ENCODE assay signal across 28 mouse cellular contexts in genomic region chr2:162613480-162613879, GRCm38 (mm10). TPM values are rescaled to one million over a fixed set of nuclear protein-coding genes. Genes with fewer than 3 reads are reported as not detected.
DNase-seq lines count a peak whose midpoint lies in the region; ATAC-seq and TF ChIP-seq lines count a peak whose summit lies in the region.
"Had no signal": no experiment of that assay in that cellular context is flagged by ENCODE, and none has a peak within 500 bp of the region (broad histone marks: within the 10 kb centered on the region; RNA-seq: fewer than 3 reads in every experiment).

No protein-coding gene starts in this region.

- ATAC-seq in cerebellum, adult (ENCODE audit: insufficient number of reproducible peaks, low FRiP score, low TSS enrichment): 0 out of 2 replicates have a peak, but pooled peaks have one; percentile 20
- no peak for ATAC-seq in forebrain, postnatal 0 days
- ATAC-seq in forebrain, embryonic 14.5 days: no peak
- ATAC-seq in hindbrain, postnatal 0 days: no peak
- ATAC-seq in hindbrain, embryonic 16.5 days: no peak
- ATAC-seq: CD4-positive, CD25-positive, alpha-beta regulatory T cell, adult 4 months; forebrain, embryonic 15.5 days; inflammation-experienced regulatory T-cells, adult 6 months; intestine, postnatal 0 days had no signal

- no peaks in the 10 kb centered on the region for H3K4me1 ChIP-seq in forebrain, postnatal 0 days (ENCODE audit: insufficient read depth)
- no peaks in the 10 kb centered on the region for H3K4me1 ChIP-seq in forebrain, embryonic 14.5 days (ENCODE audit: control insufficient read depth, insufficient read depth, low read length)
- no peaks in the 10 kb centered on the region for H3K4me1 ChIP-seq in hindbrain, postnatal 0 days (ENCODE audit: insufficient read depth, low read length)
- no peaks in the 10 kb centered on the region for H3K4me1 ChIP-seq in hindbrain, embryonic 16.5 days (ENCODE audit: control insufficient read depth, insufficient read depth, low read depth, low read length)
- H3K4me1 ChIP-seq: embryonic facial prominence, embryonic 15.5 days; forebrain, embryonic 10.5 days; forebrain, embryonic 15.5 days; heart, embryonic 13.5 days; hindbrain, embryonic 10.5 days had no signal

- WGBS in forebrain, postnatal 0 days: 77% methylated on average over 4 of the region's 4 CpGs
- WGBS in forebrain, embryonic 14.5 days: 67% methylated on average over 4 of the region's 4 CpGs
- WGBS in hindbrain, postnatal 0 days: 70% methylated on average over 4 of the region's 4 CpGs
- WGBS in hindbrain, embryonic 16.5 days: 65% methylated on average over 4 of the region's 4 CpGs

- no peaks in the 10 kb centered on the region for H3K27me3 ChIP-seq in forebrain, postnatal 0 days (ENCODE audit: insufficient read depth, low read length)
- H3K27me3 ChIP-seq in forebrain, embryonic 14.5 days (replicated peaks; ENCODE audit: control insufficient read depth, insufficient read depth, low read length): no peaks in the 10 kb centered on the region
- no peaks in the 10 kb centered on the region for H3K27me3 ChIP-seq in hindbrain, postnatal 0 days (ENCODE audit: insufficient read depth, low read length)
- no peaks in the 10 kb centered on the region for H3K27me3 ChIP-seq in hindbrain, embryonic 16.5 days (replicated peaks; ENCODE audit: control insufficient read depth, insufficient read depth, low read length)
- H3K27me3 ChIP-seq: embryonic facial prominence, embryonic 15.5 days; forebrain, embryonic 15.5 days; heart, embryonic 13.5 days had no signal

- H3K9ac ChIP-seq in forebrain, postnatal 0 days: no peak overlapping the region
- no peak overlapping the region for H3K9ac ChIP-seq in forebrain, embryonic 14.5 days (ENCODE audit: low read length)
- H3K9ac ChIP-seq in hindbrain, postnatal 0 days (replicated peaks; ENCODE audit: low read length): no peak overlapping the region
- no peak overlapping the region for H3K9ac ChIP-seq in hindbrain, embryonic 16.5 days (ENCODE audit: low read depth, low read length)
- H3K9ac ChIP-seq: embryonic facial prominence, embryonic 15.5 days; forebrain, embryonic 15.5 days; heart, embryonic 13.5 days; hindbrain, embryonic 14.5 days had no signal

- no peak overlapping the region for H3K27ac ChIP-seq in forebrain, postnatal 0 days (ENCODE audit: low read depth, low read length)
- H3K27ac ChIP-seq in forebrain, embryonic 14.5 days (ENCODE audit: low read depth, low read length): no peak overlapping the region
- no peak overlapping the region for H3K27ac ChIP-seq in hindbrain, postnatal 0 days
- H3K27ac ChIP-seq in hindbrain, embryonic 16.5 days (ENCODE audit: low read depth, low read length): no peak overlapping the region
- H3K27ac ChIP-seq: embryonic facial prominence, embryonic 15.5 days; forebrain, embryonic 10.5 days; forebrain, embryonic 15.5 days; gastrocnemius, adult 2 months; heart, embryonic 13.5 days; hindbrain, embryonic 10.5 days; hindbrain, embryonic 14.5 days had no signal

- TF ChIP-seq CTCF in forebrain, postnatal 0 days (IDR thresholded peaks at IDR 0.05; ENCODE audit: low read depth): peak; percentile 23; the same call in 1 of the 2 replicates
- TF ChIP-seq CTCF in hindbrain, postnatal 0 days (IDR thresholded peaks at IDR 0.05; ENCODE audit: low read depth): peak; percentile 41

- DNase-seq in cerebellum, postnatal 4 days (ENCODE audit: low spot score in 2 of 2): no peak
- DNase-seq in forebrain, postnatal 0 days: no peak
- DNase-seq in forebrain, embryonic 14.5 days (ENCODE audit: low spot score): no peak
- DNase-seq in hindbrain, postnatal 0 days (ENCODE audit: low spot score): no peak
- peak; percentile 42 for DNase-seq in brain, adult 2 months (ENCODE audit: low read depth, low spot score)
- DNase-seq: adrenal gland, adult 8-10 months; adrenal gland, postnatal 36 days; B cell, adult 2 months; embryo, embryonic 11 days; gastrocnemius, adult 2 months; gastrocnemius, postnatal 25 days; heart, postnatal 14 days; kidney, adult 8-10 months had no signal

- no peak overlapping the region for H3K4me2 ChIP-seq in forebrain, postnatal 0 days (ENCODE audit: low read depth)
- H3K4me2 ChIP-seq in forebrain, embryonic 14.5 days (ENCODE audit: low read length): no peak overlapping the region
- H3K4me2 ChIP-seq in hindbrain, postnatal 0 days (ENCODE audit: low read depth, low read length): no peak overlapping the region
- H3K4me2 ChIP-seq in hindbrain, embryonic 16.5 days (ENCODE audit: low read length): no peak overlapping the region
- H3K4me2 ChIP-seq: embryonic facial prominence, embryonic 15.5 days; forebrain, embryonic 15.5 days; heart, embryonic 13.5 days; hindbrain, embryonic 14.5 days had no signal

- no peak overlapping the region for H3K4me3 ChIP-seq in forebrain, postnatal 0 days (ENCODE audit: low read depth, low read length)
- H3K4me3 ChIP-seq in forebrain, embryonic 14.5 days (ENCODE audit: low read depth, low read length): no peak overlapping the region
- H3K4me3 ChIP-seq in hindbrain, postnatal 0 days (ENCODE audit: low read length): no peak overlapping the region
- H3K4me3 ChIP-seq in hindbrain, embryonic 16.5 days (ENCODE audit: low read length): no peak overlapping the region
- H3K4me3 ChIP-seq: embryonic facial prominence, embryonic 15.5 days; erythroblast, embryonic 14.5 days; forebrain, embryonic 10.5 days; forebrain, embryonic 15.5 days; gastrocnemius, adult 2 months; heart, embryonic 13.5 days; hindbrain, embryonic 10.5 days had no signal

- no peaks in the 10 kb centered on the region for H3K9me3 ChIP-seq in forebrain, postnatal 0 days (ENCODE audit: low read length)
- no peaks in the 10 kb centered on the region for H3K9me3 ChIP-seq in forebrain, embryonic 14.5 days (replicated peaks; ENCODE audit: control insufficient read depth, low read length)
- H3K9me3 ChIP-seq in hindbrain, postnatal 0 days (ENCODE audit: low read length): no peaks in the 10 kb centered on the region
- H3K9me3 ChIP-seq in hindbrain, embryonic 16.5 days (ENCODE audit: control insufficient read depth, low read length): no peaks in the 10 kb centered on the region
- H3K9me3 ChIP-seq: embryonic facial prominence, embryonic 15.5 days; forebrain, embryonic 10.5 days; forebrain, embryonic 15.5 days; heart, embryonic 13.5 days; hindbrain, embryonic 10.5 days had no signal

- H3K36me3 ChIP-seq in forebrain, postnatal 0 days (ENCODE audit: insufficient read depth): no peaks in the 10 kb centered on the region
- no peaks in the 10 kb centered on the region for H3K36me3 ChIP-seq in forebrain, embryonic 14.5 days (ENCODE audit: control insufficient read depth, insufficient read depth, low read length)
- no peaks in the 10 kb centered on the region for H3K36me3 ChIP-seq in hindbrain, postnatal 0 days (ENCODE audit: insufficient read depth, low read length)
- no peaks in the 10 kb centered on the region for H3K36me3 ChIP-seq in hindbrain, embryonic 16.5 days (ENCODE audit: control insufficient read depth, insufficient read depth, low read length)
- H3K36me3 ChIP-seq: embryonic facial prominence, embryonic 15.5 days; forebrain, embryonic 10.5 days; forebrain, embryonic 15.5 days; G1E; heart, embryonic 13.5 days; hindbrain, embryonic 10.5 days had no signal

RNA-seq across cellular contexts. Expression of gene Ptprt, which starts 47.5 kb away (rescaled TPM):
- total RNA-seq in forebrain, postnatal 0 days (2014; rRNA removed): 40.8 and 58.4 TPM in 2 replicates
- polyA plus RNA-seq in forebrain, postnatal 0 days (2015; fragmentation: Nextera tagmentation; extraction: Ambion mirVana): 6.8 and 12.0 TPM in 2 replicates
- 3.6 and 5.9 TPM in 2 replicates for polyA plus RNA-seq in forebrain, embryonic 14.5 days (2014; fragmentation: Nextera tagmentation; extraction: Ambion mirVana)
- total RNA-seq in hindbrain, postnatal 0 days (2014; rRNA removed): 68.3 and 77.2 TPM in 2 replicates
- 13.0 and 15.7 TPM in 2 replicates for polyA plus RNA-seq in hindbrain, postnatal 0 days (2015; fragmentation: Nextera tagmentation; extraction: Ambion mirVana)
- 11.5 and 12.1 TPM in 2 replicates for polyA plus RNA-seq in hindbrain, embryonic 16.5 days (2015; fragmentation: Nextera tagmentation; extraction: Ambion mirVana)
- total RNA-seq: common myeloid progenitor, adult 5-6 weeks; granulocyte monocyte progenitor cell, adult 5-6 weeks had no signal
- polyA plus RNA-seq: CD4-positive, CD25-positive, alpha-beta regulatory T cell, adult 4 months; erythroblast, embryonic 14.5 days; G1E; inflammation-experienced regulatory T-cells, adult 6 months had no signal
